Mouse (Mus musculus) ES-E14 (cell line): ENCODE data around the gene Slc6a9. TPM values are rescaled to one million over a fixed set of nuclear protein-coding genes. Genes with fewer than 3 reads are reported as not detected.

Experiments
- DNase-seq: peaks from one replicate; pipeline ENCODE4 v3.0.0-alpha.2; 2013; ENCODE audit warnings: low read depth, low spot score
- H3K27ac ChIP-seq: 2 replicates; pipeline ENCODE4 v1.5.1; 2012; ENCODE audit warnings: low read depth, mild to moderate bottlenecking, low read length, moderate library complexity, mixed read lengths; ENCODE audit not compliant: poor library complexity, insufficient read depth, severe bottlenecking
- H3K36me3 ChIP-seq: 2 replicates; pipeline ENCODE4 v1.6.1; 2012; ENCODE audit warnings: mild to moderate bottlenecking, low read length, moderate library complexity, mixed read lengths; ENCODE audit not compliant: control insufficient read depth, poor library complexity, insufficient read depth, severe bottlenecking
- H3K4me1 ChIP-seq, 2 experiments: fragments of 150-350 bp in 1 of 2; sonication (generic) in 1 of 2; 2 replicates each; pipeline ENCODE4 v1.6.1; 2012; ENCODE audit warnings: low read length in 2 of 2, mild to moderate bottlenecking in 1 of 2, mixed read lengths in 1 of 2; ENCODE audit not compliant: control insufficient read depth in 2 of 2, insufficient read depth in 2 of 2, poor library complexity in 1 of 2
- H3K4me3 ChIP-seq, 2 experiments: fragments of 150-350 bp in 1 of 2; sonication (generic) in 1 of 2; 2 replicates each; pipeline ENCODE4 v1.5.1; 2012; ENCODE audit warnings: low read length in 2 of 2, low read depth in 1 of 2, mild to moderate bottlenecking in 1 of 2, mixed read lengths in 1 of 2; ENCODE audit not compliant: insufficient read depth in 1 of 2, poor library complexity in 1 of 2, severe bottlenecking in 1 of 2
- H3K9ac ChIP-seq: 2 replicates; pipeline ENCODE4 v1.6.1; 2012; ENCODE audit warnings: low read depth, mild to moderate bottlenecking, low read length, mixed read lengths; ENCODE audit not compliant: poor library complexity, insufficient read depth, severe bottlenecking
- H3K9me3 ChIP-seq: fragments of 150-350 bp; sonication (generic); 2 replicates; pipeline ENCODE4 v1.6.1; 2012; ENCODE audit warnings: low read depth, mild to moderate bottlenecking, low read length; ENCODE audit not compliant: control insufficient read depth, insufficient read depth
- CHD2 ChIP-seq: IDR thresholded peaks from 2 replicates; pipeline ENCODE4 v1.6.1; 2014; ENCODE audit warnings: mild to moderate bottlenecking, low read depth, low read length, inconsistent platforms
- HCFC1 ChIP-seq: IDR thresholded peaks from 2 replicates; pipeline ENCODE4 v1.6.1; 2012; ENCODE audit warnings: low read length, inconsistent platforms, borderline replicate concordance; ENCODE audit not compliant: insufficient read depth
- MAFK ChIP-seq: IDR thresholded peaks from 2 replicates; pipeline ENCODE4 v1.6.1; 2014; ENCODE audit warnings: mild to moderate bottlenecking, low read depth, low read length, inconsistent platforms; ENCODE audit not compliant: insufficient read depth
- ZC3H11A ChIP-seq: IDR thresholded peaks from 2 replicates; pipeline ENCODE4 v1.6.1; 2012; ENCODE audit warnings: low read depth, mild to moderate bottlenecking, inconsistent platforms, low read length, borderline replicate concordance
- ZNF384 ChIP-seq: IDR thresholded peaks from 2 replicates; pipeline ENCODE4 v1.6.1; 2012; ENCODE audit warnings: low read depth, low read length, inconsistent platforms
- in situ Hi-C, 2 experiments: fragments of 600-800 bp; cut with MboI; formaldehyde crosslinking; loops; one replicate each; pipeline ENCODE4 v1.15.1; 2025; ENCODE audit warnings: low sequenced_read_pairs in 2 of 2, inconsistent platforms in 1 of 2; ENCODE audit not compliant: unreplicated experiment in 2 of 2
- total RNA-seq: library from RNA; depleted of rRNA; stranded (reverse); fragments of 300-350 nt; gene quantifications from 2 replicates; pipeline ENCODE4 v1.2.3, GENCODE M21; 2012

Gene Slc6a9
- total RNA-seq, 1 experiment, result 6.9 TPM

DNA sequence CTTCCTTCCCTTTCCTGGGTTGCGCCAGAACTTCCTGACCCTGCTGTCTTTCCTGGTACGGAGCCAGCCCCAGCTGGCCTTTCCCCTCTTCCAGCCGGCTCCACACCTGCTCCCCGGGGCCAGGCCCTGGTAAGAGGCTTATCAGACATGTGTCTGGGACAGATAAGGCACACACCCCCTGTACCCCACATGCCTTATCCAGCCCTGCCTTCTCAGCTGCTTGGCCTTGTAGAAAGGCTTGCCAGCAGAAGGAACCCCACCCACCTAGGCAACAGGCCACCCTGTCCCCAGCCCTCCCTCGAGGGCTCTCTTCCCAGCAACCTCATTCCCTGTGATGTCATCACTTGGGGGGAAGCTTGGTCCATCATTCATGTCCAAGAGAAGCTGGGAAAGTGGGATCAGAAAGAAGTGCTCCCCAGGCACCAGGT is 4.2 kb upstream of the Slc6a9 start:
- Histone ChIP-seq H3K9me3 (no peaks in the 10 kb centered on the region), H3K4me3 (no peak overlapping the region), H3K36me3 (no peaks in the 10 kb centered on the region), H3K4me1 (peaks cover 0 to 13% of the 10 kb centered on the region in 2 experiments; a peak in 1 of 4 replicates), H3K9ac (no peak overlapping the region; the same call in 1 of the 2 replicates), H3K27ac (no peak overlapping the region)
- TF ChIP-seq CHD2 (no peak), ZNF384 (no peak), HCFC1 (no peak), ZC3H11A (no peak), MAFK (no peak)
- DNase-seq, result no peak
- in situ Hi-C loops, result loop anchor here (5.0 to 25.0 kb wide), 2 partner anchors 247 to 257 kb away; no protein-coding TSS in a partner anchor

- no peak overlapping the region for H3K4me3 ChIP-seq
These were observed 3.5 kb upstream of the Slc6a9 start for GRCm38 (mm10) chr4:117830801-117831200.

DNA sequence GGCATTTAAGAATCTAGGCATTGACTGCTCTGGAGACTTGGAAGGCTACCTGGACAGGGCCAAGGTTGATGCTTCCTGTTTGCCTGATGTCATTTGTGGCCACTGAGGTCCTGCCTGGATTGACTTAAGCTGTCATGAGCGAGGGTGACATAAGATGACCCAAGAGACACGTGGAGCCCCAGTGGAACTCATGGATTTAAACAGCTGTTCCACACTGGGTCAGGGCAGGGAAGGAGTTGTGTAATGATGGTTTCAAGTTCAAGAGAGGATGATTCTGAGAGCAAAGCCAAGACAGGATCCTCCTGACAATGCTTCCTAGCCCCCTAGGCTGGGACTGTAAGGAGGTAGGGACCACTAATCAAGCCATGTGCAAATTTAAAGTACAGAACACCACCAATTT is 2.8 kb upstream of the Slc6a9 start:
- in situ Hi-C loops, result loop anchor here (5.0 to 25.0 kb wide), 2 partner anchors 246 to 256 kb away; no protein-coding TSS in a partner anchor
- H3K27ac ChIP-seq, result no peak overlapping the region
- no peak overlapping the region for H3K9ac ChIP-seq
- no peak for DNase-seq
- TF ChIP-seq MAFK, result no peak
- TF ChIP-seq ZNF384, result no peak
- no peak for TF ChIP-seq HCFC1
- no peak for TF ChIP-seq ZC3H11A
- no peak for TF ChIP-seq CHD2
- no peaks in the 10 kb centered on the region for H3K9me3 ChIP-seq
- H3K36me3 ChIP-seq, result no peaks in the 10 kb centered on the region
- no peak overlapping the region for H3K4me3 ChIP-seq
- H3K4me1 ChIP-seq, result peaks cover 0 to 13% of the 10 kb centered on the region in 2 experiments; a peak in 1 of 4 replicates

More at GRCm38 (mm10) chr4:117830801-117831200, 3.5 kb upstream of the Slc6a9 start:
- no peak for DNase-seq
- no peaks in the 10 kb centered on the region for H3K36me3 ChIP-seq
- TF ChIP-seq ZC3H11A (no peak), MAFK (no peak), HCFC1 (no peak), ZNF384 (no peak), CHD2 (no peak)
- H3K27ac ChIP-seq, result no peak overlapping the region
- peaks cover 0 to 13% of the 10 kb centered on the region in 2 experiments; a peak in 1 of 4 replicates for H3K4me1 ChIP-seq
- in situ Hi-C loops, result loop anchor here (5.0 to 25.0 kb wide), 2 partner anchors 246 to 256 kb away; no protein-coding TSS in a partner anchor
- H3K9ac ChIP-seq, result no peak overlapping the region
- no peaks in the 10 kb centered on the region for H3K9me3 ChIP-seq

DNA sequence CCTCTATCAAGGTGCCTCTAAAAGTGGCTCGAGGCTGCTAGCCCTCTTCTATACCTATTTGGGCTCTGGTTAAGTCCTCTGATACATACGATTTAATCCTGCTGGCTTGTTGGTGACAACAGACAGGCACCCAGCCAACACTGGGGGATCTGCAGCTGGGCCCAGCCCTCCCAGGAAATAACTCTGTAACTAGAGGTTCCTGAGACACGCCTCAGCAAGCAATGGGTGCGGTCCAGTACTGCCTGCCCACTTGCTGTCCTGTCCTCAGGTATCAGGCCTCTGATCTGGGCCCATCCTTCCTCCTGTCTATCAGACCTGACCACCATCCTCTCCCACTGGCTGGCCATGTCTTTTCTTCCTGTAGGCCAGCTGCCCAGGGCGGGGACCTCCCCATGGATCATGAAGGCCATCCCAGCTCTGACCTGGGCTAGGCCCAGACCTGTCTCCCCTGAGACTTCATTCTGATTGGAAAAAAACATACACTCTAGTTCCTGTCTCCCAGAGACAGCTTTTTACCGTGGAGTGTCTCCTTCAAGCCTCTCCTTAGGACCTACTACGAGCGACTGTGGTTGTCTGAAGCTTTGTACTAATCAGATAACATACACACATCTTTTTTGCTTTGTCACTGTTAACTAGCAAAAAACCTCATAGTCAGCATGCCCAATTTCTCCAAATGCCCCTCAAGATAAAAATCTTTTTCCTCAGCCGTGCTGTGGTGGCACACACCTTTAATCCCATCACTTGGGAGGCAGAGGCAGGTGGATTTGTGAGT is 2.2 kb upstream of the Slc6a9 start:
- Histone ChIP-seq H3K36me3 (no peaks in the 10 kb centered on the region), H3K4me3 (no peak overlapping the region), H3K9me3 (no peaks in the 10 kb centered on the region), H3K4me1 (peaks cover 0 to 13% of the 10 kb centered on the region in 2 experiments; a peak in 1 of 4 replicates), H3K27ac (no peak overlapping the region), H3K9ac (no peak overlapping the region)
- in situ Hi-C loops, result loop anchor here (5.0 to 25.0 kb wide), 2 partner anchors 245 to 255 kb away; no protein-coding TSS in a partner anchor
- TF ChIP-seq MAFK, result no peak
- no peak for TF ChIP-seq ZC3H11A
- TF ChIP-seq ZNF384, result no peak
- no peak for TF ChIP-seq HCFC1
- no peak for TF ChIP-seq CHD2
- DNase-seq, result no peak
